Mouse (Mus musculus) embryonic fibroblast, embryonic 13.5 days (primary cell): Measurements from ENCODE around the gene Itih2.

Experiments
- CTCF ChIP-seq: IDR thresholded peaks from 2 replicates; pipeline ENCODE4 v1.5.1; 2011; ENCODE audit warnings: mild to moderate bottlenecking, control low read depth, low read length, moderate library complexity, borderline replicate concordance; ENCODE audit not compliant: insufficient read depth
- POLR2A ChIP-seq: IDR thresholded peaks from 2 replicates; pipeline ENCODE4 v1.6.1; 2011; ENCODE audit warnings: low read depth, mild to moderate bottlenecking, control low read depth, low read length, moderate library complexity

DNA sequence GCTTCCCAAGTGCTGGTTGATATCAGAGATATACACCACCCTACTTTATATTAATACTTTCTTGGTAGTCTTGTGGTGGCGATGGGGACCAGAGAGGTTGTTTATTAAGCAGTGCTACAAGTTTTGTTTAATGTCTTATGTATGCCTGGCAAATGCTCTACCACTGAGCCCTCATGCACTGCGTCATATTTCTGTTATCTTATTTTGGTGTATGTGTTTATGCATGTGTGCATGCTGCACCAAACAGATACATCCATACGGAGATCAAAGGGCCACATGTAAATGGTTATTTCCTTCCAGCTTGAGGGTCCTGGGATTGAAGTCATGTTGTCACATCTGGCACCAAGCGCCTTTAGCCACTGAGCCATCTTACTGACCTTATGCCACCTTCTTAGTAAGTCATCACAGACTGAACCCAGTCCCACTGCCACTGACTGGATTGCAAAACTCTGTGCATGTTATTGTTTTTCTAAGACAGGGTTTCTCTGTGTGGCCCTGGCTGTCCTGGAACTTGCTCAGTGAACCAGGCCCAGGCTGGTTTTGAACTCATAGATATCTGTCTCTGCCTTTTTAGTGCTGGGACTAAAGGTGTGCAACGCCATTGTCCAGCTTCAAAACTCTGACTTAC is 49.6 kb downstream of the Itih2 start:
- no peak for TF ChIP-seq POLR2A
- TF ChIP-seq CTCF = no peak
